Mouse (Mus musculus) megakaryocyte, embryonic 14.5 days (primary cell): ENCODE data around the gene Rcor1.

Source experiments
- FLI1 ChIP-seq: IDR thresholded peaks from 2 replicates; pipeline ENCODE4 v1.6.1; 2012; ENCODE audit warnings: low read length, inconsistent platforms, mixed read lengths
- GATA1 ChIP-seq: IDR thresholded peaks from 3 replicates; pipeline ENCODE4 v1.6.1; 2012; ENCODE audit warnings: mixed read lengths, low read length, inconsistent platforms, borderline replicate concordance

DNA sequence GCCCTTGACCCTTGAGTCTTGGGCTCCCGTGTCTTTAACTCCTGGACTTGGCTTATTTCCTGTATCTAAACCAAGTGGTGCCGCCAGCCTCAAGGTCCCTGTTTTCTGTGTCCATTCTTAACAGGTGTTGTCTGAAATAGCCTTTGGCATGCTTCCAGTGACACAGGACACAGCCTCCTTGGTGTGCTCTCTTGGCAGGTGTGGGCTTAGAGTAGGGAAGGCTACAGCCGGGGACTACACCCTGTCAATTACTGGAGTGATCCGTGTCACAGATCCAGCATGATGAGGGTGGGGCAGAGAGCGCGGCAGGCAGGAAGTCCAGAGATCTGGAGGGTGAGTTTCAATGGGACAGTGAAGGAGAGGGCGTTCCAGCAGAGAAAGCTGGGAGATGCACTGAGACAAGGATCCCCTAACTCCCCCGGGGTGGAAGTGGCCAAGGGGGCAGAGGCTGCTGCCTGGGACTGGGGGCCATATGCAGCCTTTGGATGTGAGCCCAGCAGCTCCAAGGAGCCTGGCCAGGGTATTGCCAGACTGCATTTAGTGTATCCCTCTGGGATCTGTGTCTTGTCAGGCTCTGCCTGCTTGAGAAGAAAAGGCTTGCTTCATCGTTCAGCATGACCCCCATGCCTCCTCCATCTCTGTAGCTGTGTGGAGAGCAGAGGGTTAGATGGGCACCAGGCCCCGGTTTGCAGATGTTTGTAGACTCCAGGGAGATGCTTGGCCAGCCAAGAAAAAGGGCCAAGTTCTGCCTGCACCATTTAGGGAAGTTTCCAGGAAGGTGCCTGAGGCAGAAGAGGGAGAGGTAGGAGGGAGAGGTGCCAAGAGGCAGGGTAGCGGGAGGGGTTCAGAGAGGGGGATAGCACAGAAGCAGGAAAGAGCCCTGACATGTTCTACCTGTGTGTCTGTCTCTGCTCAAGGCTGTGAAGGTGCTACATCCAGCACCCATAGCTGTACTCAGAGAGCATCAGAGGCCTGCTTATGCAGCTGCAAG, 30.4 kb upstream of the Rcor1 start:
- TF ChIP-seq GATA1: no peak
- TF ChIP-seq FLI1: no peak
